Mouse (Mus musculus) ES-Bruce4 (cell line): ENCODE measurements around the gene Prkg1.

Source experiments
- CTCF ChIP-seq: IDR thresholded peaks from one replicate; pipeline ENCODE4 v1.8.1; 2011; ENCODE audit warnings: low read depth, low read length
- POLR2A ChIP-seq: IDR thresholded peaks from one replicate; pipeline ENCODE4 v1.8.1; 2011; ENCODE audit warnings: low read length; ENCODE audit not compliant: insufficient read depth

- TF ChIP-seq POLR2A (no peak), CTCF (no peak)
Observed at GRCm38 (mm10) chr19:31170985-31171384, 593.8 kb downstream of the Prkg1 start.
